Mouse (Mus musculus) embryonic facial prominence, embryonic 13.5 days (tissue): Measurements from ENCODE around the gene Rad18. TPM values are rescaled to one million over a fixed set of nuclear protein-coding genes. Genes with fewer than 3 reads are reported as not detected.
"Not testable (repeated sequence)": the region's sequence is repeated elsewhere in the genome, so short reads cannot be mapped to it uniquely, and the experiment has no call there.

ENCODE experiments used
- ATAC-seq: fragments of 200-750 bp; cut with Nextera tagmentation; 2 replicates; pipeline ENCODE4 v1.8.0; 2017; ENCODE audit warnings: low read depth; ENCODE audit not compliant: insufficient number of reproducible peaks, insufficient read depth, low FRiP score, low TSS enrichment
- H3K27ac ChIP-seq: fragments of 300-500 bp; sonication (generic); 2 replicates; pipeline ENCODE4 v1.5.1; 2015; ENCODE audit warnings: moderate library complexity, mild to moderate bottlenecking, inconsistent platforms
- H3K27me3 ChIP-seq: fragments of 300-500 bp; sonication (generic); 2 replicates; pipeline ENCODE4 v1.6.1; 2015; ENCODE audit warnings: mild to moderate bottlenecking, inconsistent platforms
- H3K36me3 ChIP-seq: fragments of 300-500 bp; sonication (generic); 2 replicates; pipeline ENCODE4 v1.6.1; 2015; ENCODE audit warnings: mild to moderate bottlenecking, inconsistent platforms
- H3K4me1 ChIP-seq: fragments of 300-500 bp; sonication (generic); 2 replicates; pipeline ENCODE4 v1.6.1; 2015; ENCODE audit warnings: inconsistent platforms
- H3K4me2 ChIP-seq: fragments of 300-500 bp; sonication (generic); 2 replicates; pipeline ENCODE4 v1.6.1; 2015; ENCODE audit warnings: moderate library complexity, mild to moderate bottlenecking, inconsistent platforms
- H3K4me3 ChIP-seq: fragments of 300-500 bp; sonication (generic); 2 replicates; pipeline ENCODE4 v1.5.1; 2015; ENCODE audit warnings: mild to moderate bottlenecking, inconsistent platforms
- H3K9ac ChIP-seq: fragments of 300-500 bp; sonication (generic); 2 replicates; pipeline ENCODE4 v1.6.1; 2015; ENCODE audit warnings: mild to moderate bottlenecking, inconsistent platforms
- H3K9me3 ChIP-seq: fragments of 300-500 bp; sonication (generic); 2 replicates; pipeline ENCODE4 v1.6.1; 2016; ENCODE audit warnings: inconsistent platforms
- WGBS: fragments of 180-500 bp; shearing (Covaris S2); methylation state at CpG from one replicate; pipeline ENCODE4 v1.1.7; 2015; ENCODE audit warnings: mixed read lengths; 5-methylcytosine and 5-hydroxymethylcytosine counted together
- polyA plus RNA-seq: library from polyadenylated mRNA; unstranded; fragments of >200 nt; fragmentation: Nextera tagmentation; extraction: Ambion mirVana; gene quantifications from 2 replicates; pipeline ENCODE4 v1.2.1, GENCODE M21; 2015

The Rad18 gene
- polyA plus RNA-seq, 1 experiment from 2014 or later = 46.4 TPM

- ATAC-seq = no peak
- 90% methylated on average over 5 of the region's 5 CpGs for WGBS
- Histone ChIP-seq H3K36me3 (peaks cover 5% of the 10 kb centered on the region), H3K4me1 (no peaks in the 10 kb centered on the region), H3K27ac (no peak overlapping the region), H3K4me3 (no peak overlapping the region), H3K27me3 (no peaks in the 10 kb centered on the region), H3K9ac (no peak overlapping the region), H3K4me2 (no peak overlapping the region), H3K9me3 (no peaks in the 10 kb centered on the region)
These were observed 24.1 kb upstream of the Rad18 start for GRCm38 (mm10) chr6:112720409-112721080.

GRCm38 (mm10) chr6:112719983-112720382, 23.5 kb upstream of the Rad18 start:
- no peaks in the 10 kb centered on the region for H3K9me3 ChIP-seq
- no peak overlapping the region for H3K4me2 ChIP-seq
- 81% methylated on average over 1 of the region's 1 CpGs for WGBS
- H3K4me3 ChIP-seq = no peak overlapping the region
- H3K4me1 ChIP-seq = no peaks in the 10 kb centered on the region
- H3K27ac ChIP-seq = no peak overlapping the region
- peaks cover 5% of the 10 kb centered on the region for H3K36me3 ChIP-seq
- H3K27me3 ChIP-seq = no peaks in the 10 kb centered on the region
- ATAC-seq = no peak
- no peak overlapping the region for H3K9ac ChIP-seq

GRCm38 (mm10) chr6:112717168-112717567, 20.7 kb upstream of the Rad18 start:
- Histone ChIP-seq H3K9ac (no peak overlapping the region), H3K4me3 (no peak overlapping the region), H3K9me3 (no peaks in the 10 kb centered on the region), H3K36me3 (no peaks in the 10 kb centered on the region), H3K27ac (no peak overlapping the region), H3K4me1 (no peaks in the 10 kb centered on the region), H3K27me3 (no peaks in the 10 kb centered on the region), H3K4me2 (no peak overlapping the region)
- ATAC-seq = no peak
- WGBS = 56% methylated on average over 5 of the region's 5 CpGs

GRCm38 (mm10) chr6:112713951-112714350, 17.5 kb upstream of the Rad18 start:
- no peak overlapping the region for H3K4me3 ChIP-seq
- no peaks in the 10 kb centered on the region for H3K36me3 ChIP-seq
- H3K9me3 ChIP-seq = no peaks in the 10 kb centered on the region
- H3K9ac ChIP-seq = no peak overlapping the region
- ATAC-seq = no peak
- H3K27ac ChIP-seq = no peak overlapping the region
- 88% methylated on average over 3 of the region's 3 CpGs for WGBS
- H3K4me1 ChIP-seq = no peaks in the 10 kb centered on the region
- H3K4me2 ChIP-seq = no peak overlapping the region
- no peaks in the 10 kb centered on the region for H3K27me3 ChIP-seq

GRCm38 (mm10) chr6:112702296-112702695, 5.8 kb upstream of the Rad18 start:
- not testable (repeated sequence) for H3K4me1 ChIP-seq, H3K4me3 ChIP-seq, H3K4me2 ChIP-seq, H3K9ac ChIP-seq, H3K27ac ChIP-seq, H3K27me3 ChIP-seq, ATAC-seq, H3K9me3 ChIP-seq, H3K36me3 ChIP-seq
- WGBS = 80% methylated on average over 4 of the region's 4 CpGs

GRCm38 (mm10) chr6:112700392-112700791, 3.9 kb upstream of the Rad18 start:
- WGBS = 0% methylated on average over 1 of the region's 1 CpGs
- ATAC-seq = no peak
- no peak overlapping the region for H3K4me3 ChIP-seq
- H3K9me3 ChIP-seq = no peaks in the 10 kb centered on the region
- no peak overlapping the region for H3K4me2 ChIP-seq
- no peak overlapping the region for H3K9ac ChIP-seq
- no peaks in the 10 kb centered on the region; the same call in 1 of the 2 replicates for H3K27me3 ChIP-seq
- no peaks in the 10 kb centered on the region for H3K36me3 ChIP-seq
- no peak overlapping the region for H3K27ac ChIP-seq
- peaks cover 7% of the 10 kb centered on the region for H3K4me1 ChIP-seq

- Histone ChIP-seq H3K27ac (no peak overlapping the region), H3K4me3 (no peak overlapping the region), H3K9ac (no peak overlapping the region), H3K9me3 (no peaks in the 10 kb centered on the region), H3K4me1 (peaks cover 11% of the 10 kb centered on the region), H3K27me3 (no peaks in the 10 kb centered on the region; the same call in 1 of the 2 replicates), H3K36me3 (no peaks in the 10 kb centered on the region), H3K4me2 (no peak overlapping the region)
- ATAC-seq = no peak
- WGBS = 48% methylated on average over 1 of the region's 1 CpGs
These were observed 2.6 kb upstream of the Rad18 start for GRCm38 (mm10) chr6:112699115-112699514.

GRCm38 (mm10) chr6:112694492-112694891, 2.0 kb downstream of the Rad18 start:
- peaks cover 11% of the 10 kb centered on the region for H3K4me1 ChIP-seq
- peaks cover 12% of the 10 kb centered on the region; the same call in 1 of the 2 replicates for H3K36me3 ChIP-seq
- H3K4me3 ChIP-seq = no peak overlapping the region
- no peaks in the 10 kb centered on the region for H3K9me3 ChIP-seq
- no peak for ATAC-seq
- H3K9ac ChIP-seq = no peak overlapping the region
- H3K27me3 ChIP-seq = no peaks in the 10 kb centered on the region; the same call in 1 of the 2 replicates
- no peak overlapping the region for H3K4me2 ChIP-seq
- 98% methylated on average over 5 of the region's 5 CpGs for WGBS
- H3K27ac ChIP-seq = no peak overlapping the region

GRCm38 (mm10) chr6:112691523-112691922, 5.0 kb downstream of the Rad18 start:
- WGBS = 97% methylated on average over 1 of the region's 1 CpGs
- Histone ChIP-seq H3K9ac (no peak overlapping the region), H3K36me3 (peaks cover 12% of the 10 kb centered on the region; the same call in 1 of the 2 replicates), H3K9me3 (no peaks in the 10 kb centered on the region), H3K4me2 (no peak overlapping the region), H3K4me3 (no peak overlapping the region), H3K4me1 (peaks cover 11% of the 10 kb centered on the region), H3K27me3 (no peaks in the 10 kb centered on the region), H3K27ac (no peak overlapping the region)
- ATAC-seq = no peak

GRCm38 (mm10) chr6:112688033-112688432, 8.5 kb downstream of the Rad18 start:
- Histone ChIP-seq H3K9me3 (no peaks in the 10 kb centered on the region), H3K4me3 (no peak overlapping the region), H3K36me3 (peaks cover 22% of the 10 kb centered on the region; the same call in 1 of the 2 replicates), H3K4me1 (no peaks in the 10 kb centered on the region), H3K27me3 (no peaks in the 10 kb centered on the region), H3K27ac (no peak overlapping the region), H3K9ac (no peak overlapping the region), H3K4me2 (no peak overlapping the region)
- 94% methylated on average over 3 of the region's 3 CpGs for whole genome bisulfite sequencing
- ATAC-seq = no peak

GRCm38 (mm10) chr6:112686485-112686884, 10.0 kb downstream of the Rad18 start:
- no peak overlapping the region for H3K9ac ChIP-seq
- 69% methylated on average over 7 of the region's 7 CpGs for WGBS
- no peaks in the 10 kb centered on the region for H3K4me1 ChIP-seq
- no peak for ATAC-seq
- H3K27me3 ChIP-seq = no peaks in the 10 kb centered on the region
- H3K4me3 ChIP-seq = no peak overlapping the region
- H3K36me3 ChIP-seq = peaks cover 21% of the 10 kb centered on the region
- H3K27ac ChIP-seq = no peak overlapping the region
- no peak overlapping the region for H3K4me2 ChIP-seq
- H3K9me3 ChIP-seq = no peaks in the 10 kb centered on the region

- H3K36me3 ChIP-seq = peaks cover 33% of the 10 kb centered on the region
- H3K4me3 ChIP-seq = no peak overlapping the region
- H3K4me1 ChIP-seq = no peaks in the 10 kb centered on the region
- no peak overlapping the region for H3K4me2 ChIP-seq
- no peaks in the 10 kb centered on the region for H3K9me3 ChIP-seq
- no peak for ATAC-seq
- no peak overlapping the region for H3K27ac ChIP-seq
- 86% methylated on average over 2 of the region's 2 CpGs for WGBS
- H3K9ac ChIP-seq = no peak overlapping the region
- H3K27me3 ChIP-seq = no peaks in the 10 kb centered on the region
These were observed 12.4 kb downstream of the Rad18 start for GRCm38 (mm10) chr6:112684065-112684464.
